Mouse (Mus musculus) embryonic facial prominence, embryonic 13.5 days (tissue): ENCODE results near the gene Mc3r. TPM values are rescaled to one million over a fixed set of nuclear protein-coding genes. Genes with fewer than 3 reads are reported as not detected.

ENCODE experiments used
- ATAC-seq: fragments of 200-750 bp; cut with Nextera tagmentation; 2 replicates; pipeline ENCODE4 v1.8.0; 2017; ENCODE audit warnings: low read depth; ENCODE audit not compliant: insufficient number of reproducible peaks, insufficient read depth, low FRiP score, low TSS enrichment
- H3K27ac ChIP-seq: fragments of 300-500 bp; sonication (generic); 2 replicates; pipeline ENCODE4 v1.5.1; 2015; ENCODE audit warnings: moderate library complexity, mild to moderate bottlenecking, inconsistent platforms
- H3K27me3 ChIP-seq: fragments of 300-500 bp; sonication (generic); 2 replicates; pipeline ENCODE4 v1.6.1; 2015; ENCODE audit warnings: mild to moderate bottlenecking, inconsistent platforms
- H3K36me3 ChIP-seq: fragments of 300-500 bp; sonication (generic); 2 replicates; pipeline ENCODE4 v1.6.1; 2015; ENCODE audit warnings: mild to moderate bottlenecking, inconsistent platforms
- H3K4me1 ChIP-seq: fragments of 300-500 bp; sonication (generic); 2 replicates; pipeline ENCODE4 v1.6.1; 2015; ENCODE audit warnings: inconsistent platforms
- H3K4me2 ChIP-seq: fragments of 300-500 bp; sonication (generic); 2 replicates; pipeline ENCODE4 v1.6.1; 2015; ENCODE audit warnings: moderate library complexity, mild to moderate bottlenecking, inconsistent platforms
- H3K4me3 ChIP-seq: fragments of 300-500 bp; sonication (generic); 2 replicates; pipeline ENCODE4 v1.5.1; 2015; ENCODE audit warnings: mild to moderate bottlenecking, inconsistent platforms
- H3K9ac ChIP-seq: fragments of 300-500 bp; sonication (generic); 2 replicates; pipeline ENCODE4 v1.6.1; 2015; ENCODE audit warnings: mild to moderate bottlenecking, inconsistent platforms
- H3K9me3 ChIP-seq: fragments of 300-500 bp; sonication (generic); 2 replicates; pipeline ENCODE4 v1.6.1; 2016; ENCODE audit warnings: inconsistent platforms
- WGBS: fragments of 180-500 bp; shearing (Covaris S2); methylation state at CpG from one replicate; pipeline ENCODE4 v1.1.7; 2015; ENCODE audit warnings: mixed read lengths; 5-methylcytosine and 5-hydroxymethylcytosine counted together
- polyA plus RNA-seq: library from polyadenylated mRNA; unstranded; fragments of >200 nt; fragmentation: Nextera tagmentation; extraction: Ambion mirVana; gene quantifications from 2 replicates; pipeline ENCODE4 v1.2.1, GENCODE M21; 2015

Gene Mc3r
- polyA plus RNA-seq, 1 experiment from 2014 or later, result not detected

DNA sequence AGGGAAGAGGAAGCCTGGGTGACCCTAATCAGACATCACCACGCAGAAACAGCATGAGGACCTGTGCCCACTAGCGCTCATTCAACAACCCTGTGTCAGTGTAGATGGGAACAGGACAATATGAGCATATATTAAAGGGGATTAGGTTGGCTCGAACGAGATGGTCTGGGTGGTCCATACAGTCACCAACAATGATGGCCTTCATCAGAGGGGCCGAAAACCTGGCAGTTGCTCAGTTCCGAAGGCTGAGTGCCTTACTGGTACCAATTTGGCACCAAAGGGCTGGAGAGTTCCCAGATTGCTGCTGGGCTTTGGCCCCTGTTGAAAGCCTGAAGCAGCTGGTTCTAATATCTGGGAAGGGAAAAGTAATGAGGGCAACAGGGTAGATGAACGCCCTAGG, 25.4 kb upstream of the Mc3r start:
- Histone ChIP-seq H3K9me3 (no peaks in the 10 kb centered on the region), H3K9ac (no peak overlapping the region), H3K4me3 (no peak overlapping the region), H3K4me1 (peaks cover 8% of the 10 kb centered on the region), H3K27me3 (peaks cover 8% of the 10 kb centered on the region), H3K4me2 (no peak overlapping the region), H3K27ac (no peak overlapping the region), H3K36me3 (no peaks in the 10 kb centered on the region)
- 59% methylated on average over 7 of the region's 7 CpGs for WGBS
- no peak for ATAC-seq

DNA sequence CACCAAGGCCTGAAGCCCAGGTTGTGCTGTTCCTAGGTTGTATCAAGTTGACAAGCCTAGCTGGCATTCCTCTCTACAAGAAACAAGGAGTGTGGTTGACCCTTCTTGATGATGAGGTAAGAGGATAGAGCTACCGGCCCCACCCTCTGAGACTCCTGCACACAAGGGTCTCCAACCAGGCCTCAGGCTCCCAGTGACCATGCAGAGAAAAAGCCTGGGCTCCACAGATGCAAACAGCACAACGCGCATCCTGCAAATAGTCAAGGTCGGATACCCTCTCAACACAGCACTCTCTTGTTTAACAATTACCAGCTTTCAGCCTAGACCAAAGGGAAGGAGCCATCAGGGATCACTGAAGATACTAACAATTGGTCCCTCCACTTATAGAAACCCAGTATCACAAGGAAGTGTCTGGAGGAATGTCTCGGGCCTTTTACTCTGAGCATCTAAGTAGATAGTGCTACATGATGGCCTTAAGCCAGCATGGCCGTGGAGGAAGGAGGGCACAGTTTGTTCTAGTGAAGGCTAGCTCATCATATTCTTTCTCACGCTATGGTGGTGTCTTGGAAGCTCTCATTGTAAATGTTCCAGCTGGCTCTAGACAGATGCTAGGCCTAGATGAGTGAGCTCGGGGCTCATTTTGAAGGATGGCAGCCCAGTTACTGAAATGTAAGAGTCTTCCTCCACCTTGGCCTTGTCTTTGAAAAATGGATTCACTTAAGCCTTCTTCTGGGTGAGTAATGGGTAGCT, 24.7 kb upstream of the Mc3r start:
- no peak for ATAC-seq
- 86% methylated on average over 8 of the region's 8 CpGs for WGBS

GRCm38 (mm10) chr2:172226945-172227344, 21.3 kb upstream of the Mc3r start:
- H3K4me3 ChIP-seq, result no peak overlapping the region
- 25% methylated on average over 7 of the region's 7 CpGs for WGBS
- no peak overlapping the region for H3K4me2 ChIP-seq
- no peaks in the 10 kb centered on the region for H3K36me3 ChIP-seq
- H3K27me3 ChIP-seq, result peaks cover 7% of the 10 kb centered on the region
- H3K9me3 ChIP-seq, result no peaks in the 10 kb centered on the region
- peaks cover 7% of the 10 kb centered on the region for H3K4me1 ChIP-seq
- no peak overlapping the region for H3K9ac ChIP-seq
- ATAC-seq, result no peak
- H3K27ac ChIP-seq, result no peak overlapping the region

More for the DNA sequence above, 24.7 kb upstream of the Mc3r start:
- Histone ChIP-seq H3K9me3 (no peaks in the 10 kb centered on the region), H3K9ac (no peak overlapping the region), H3K4me3 (no peak overlapping the region), H3K4me2 (no peak overlapping the region), H3K36me3 (no peaks in the 10 kb centered on the region), H3K27me3 (peaks cover 8% of the 10 kb centered on the region), H3K4me1 (peaks cover 8% of the 10 kb centered on the region), H3K27ac (no peak overlapping the region)

- Histone ChIP-seq H3K4me3 (no peak overlapping the region), H3K9ac (no peak overlapping the region), H3K4me2 (no peak overlapping the region), H3K4me1 (0 out of 2 replicates have a peak, but pooled peaks cover 3% of the 10 kb centered on the region), H3K27ac (no peak overlapping the region), H3K27me3 (no peaks in the 10 kb centered on the region; the same call in 1 of the 2 replicates), H3K36me3 (no peaks in the 10 kb centered on the region), H3K9me3 (no peaks in the 10 kb centered on the region)
- 92% methylated on average over 3 of the region's 3 CpGs for WGBS
- ATAC-seq, result no peak
Measured at GRCm38 (mm10) chr2:172227808-172228207, 20.5 kb upstream of the Mc3r start.

- Histone ChIP-seq H3K4me2 (no peak overlapping the region), H3K27me3 (no peaks in the 10 kb centered on the region; the same call in 1 of the 2 replicates), H3K36me3 (no peaks in the 10 kb centered on the region), H3K4me1 (no peaks in the 10 kb centered on the region), H3K27ac (no peak overlapping the region), H3K9ac (no peak overlapping the region), H3K9me3 (no peaks in the 10 kb centered on the region), H3K4me3 (no peak overlapping the region)
- ATAC-seq, result no peak
- WGBS, result 67% methylated on average over 3 of the region's 3 CpGs
Measured at GRCm38 (mm10) chr2:172229190-172229589, 19.1 kb upstream of the Mc3r start.

- no peak for ATAC-seq
- Histone ChIP-seq H3K9ac (no peak overlapping the region), H3K9me3 (no peaks in the 10 kb centered on the region), H3K4me3 (no peak overlapping the region), H3K4me1 (no peaks in the 10 kb centered on the region), H3K27me3 (no peaks in the 10 kb centered on the region; the same call in 1 of the 2 replicates), H3K36me3 (no peaks in the 10 kb centered on the region), H3K4me2 (no peak overlapping the region), H3K27ac (no peak overlapping the region)
- 70% methylated on average over 4 of the region's 4 CpGs for WGBS
Measured at GRCm38 (mm10) chr2:172230126-172230525, 18.2 kb upstream of the Mc3r start.

DNA sequence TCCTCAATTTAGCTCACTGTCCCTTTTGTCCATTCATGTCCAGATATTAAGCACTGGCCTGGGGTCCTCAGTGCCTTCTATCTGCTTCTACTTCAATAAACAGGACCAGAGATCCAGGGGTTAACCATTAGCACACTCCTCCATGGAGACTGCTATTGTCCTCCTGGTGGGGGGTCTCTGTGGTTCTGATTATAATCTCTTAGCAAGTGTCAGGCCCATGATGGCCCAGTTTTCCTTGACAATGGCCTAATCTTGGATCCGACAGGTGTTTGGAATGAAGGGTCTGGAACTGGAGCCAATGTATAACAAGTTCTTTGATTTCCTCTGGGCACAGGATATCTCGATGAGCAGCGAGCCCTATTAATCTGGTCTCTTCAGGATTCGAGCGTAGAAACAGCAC, 10.1 kb upstream of the Mc3r start:
- H3K4me1 ChIP-seq, result no peaks in the 10 kb centered on the region
- H3K9me3 ChIP-seq, result no peaks in the 10 kb centered on the region
- H3K36me3 ChIP-seq, result no peaks in the 10 kb centered on the region
- no peak overlapping the region for H3K4me2 ChIP-seq
- no peaks in the 10 kb centered on the region for H3K27me3 ChIP-seq
- 80% methylated on average over 5 of the region's 5 CpGs for WGBS
- H3K9ac ChIP-seq, result no peak overlapping the region
- no peak for ATAC-seq
- H3K27ac ChIP-seq, result no peak overlapping the region
- H3K4me3 ChIP-seq, result no peak overlapping the region

DNA sequence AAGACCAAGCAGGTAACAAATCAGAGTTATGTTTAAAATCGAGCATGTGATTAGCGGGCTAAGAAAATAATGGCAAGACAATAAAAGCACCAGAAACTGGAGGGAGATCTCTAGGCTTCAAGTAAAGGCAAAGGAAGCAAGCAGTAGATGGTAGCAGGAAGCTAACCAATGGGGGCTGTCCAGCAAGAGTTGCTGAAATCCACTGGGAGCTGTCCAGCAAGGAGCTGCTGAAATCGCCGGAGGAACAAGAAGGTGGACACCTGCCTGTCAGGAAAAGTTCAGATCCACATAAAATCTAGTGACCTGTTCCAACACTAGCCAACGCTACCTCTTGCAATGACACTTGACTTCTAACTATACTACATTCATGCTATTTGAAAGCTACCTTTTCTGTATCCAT, 7.3 kb upstream of the Mc3r start:
- no peak overlapping the region for H3K4me2 ChIP-seq
- H3K27ac ChIP-seq, result no peak overlapping the region
- WGBS, result 22% methylated on average over 5 of the region's 5 CpGs
- H3K27me3 ChIP-seq, result no peaks in the 10 kb centered on the region
- no peak overlapping the region for H3K4me3 ChIP-seq
- H3K9me3 ChIP-seq, result no peaks in the 10 kb centered on the region
- no peaks in the 10 kb centered on the region for H3K4me1 ChIP-seq
- H3K36me3 ChIP-seq, result no peaks in the 10 kb centered on the region
- no peak for ATAC-seq
- no peak overlapping the region for H3K9ac ChIP-seq

DNA sequence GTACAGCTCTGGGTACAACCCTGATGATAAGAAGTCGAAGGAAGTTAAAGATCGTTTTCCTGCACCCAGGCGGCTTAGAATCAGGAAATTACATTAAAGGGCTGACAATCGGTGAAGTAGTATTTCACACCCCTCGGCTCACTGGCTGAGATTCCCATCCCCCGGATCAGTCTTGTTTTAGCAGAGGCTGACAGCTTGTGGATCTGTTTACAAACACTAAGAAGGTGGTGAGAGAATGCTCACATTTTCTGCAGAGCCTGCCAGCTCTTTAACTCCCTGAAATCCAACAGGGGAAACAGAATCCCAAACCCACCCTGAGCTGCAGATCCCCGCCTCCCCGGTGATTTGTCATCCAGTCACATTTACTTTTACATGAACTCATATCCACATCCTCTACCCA, 2.8 kb upstream of the Mc3r start:
- Histone ChIP-seq H3K36me3 (no peaks in the 10 kb centered on the region), H3K9me3 (no peaks in the 10 kb centered on the region), H3K4me3 (no peak overlapping the region), H3K27me3 (peaks cover 39% of the 10 kb centered on the region), H3K4me2 (no peak overlapping the region), H3K27ac (no peak overlapping the region), H3K4me1 (0 out of 2 replicates have a peak, but pooled peaks cover 3% of the 10 kb centered on the region), H3K9ac (no peak overlapping the region)
- WGBS, result 70% methylated on average over 8 of the region's 8 CpGs
- no peak for ATAC-seq

DNA sequence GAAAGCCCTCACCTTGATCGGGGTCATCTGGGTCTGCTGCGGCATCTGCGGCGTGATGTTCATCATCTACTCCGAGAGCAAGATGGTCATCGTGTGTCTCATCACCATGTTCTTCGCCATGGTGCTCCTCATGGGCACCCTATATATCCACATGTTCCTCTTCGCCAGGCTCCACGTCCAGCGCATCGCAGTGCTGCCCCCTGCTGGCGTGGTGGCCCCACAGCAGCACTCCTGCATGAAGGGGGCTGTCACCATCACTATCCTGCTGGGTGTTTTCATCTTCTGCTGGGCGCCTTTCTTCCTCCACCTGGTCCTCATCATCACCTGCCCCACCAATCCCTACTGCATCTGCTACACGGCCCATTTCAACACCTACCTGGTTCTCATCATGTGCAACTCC, 1.0 kb downstream of the Mc3r start:
- H3K27ac ChIP-seq, result no peak overlapping the region
- no peak for ATAC-seq
- H3K4me2 ChIP-seq, result no peak overlapping the region
- H3K4me1 ChIP-seq, result peaks cover 16% of the 10 kb centered on the region
- H3K36me3 ChIP-seq, result no peaks in the 10 kb centered on the region
- H3K9ac ChIP-seq, result no peak overlapping the region
- no peaks in the 10 kb centered on the region for H3K9me3 ChIP-seq
- no peak overlapping the region for H3K4me3 ChIP-seq
- 78% methylated on average over 14 of the region's 14 CpGs for WGBS
- peaks cover 43% of the 10 kb centered on the region for H3K27me3 ChIP-seq

- 68% methylated on average over 6 of the region's 6 CpGs for WGBS
Measured at GRCm38 (mm10) chr2:172256418-172256817, 8.1 kb downstream of the Mc3r start.

DNA sequence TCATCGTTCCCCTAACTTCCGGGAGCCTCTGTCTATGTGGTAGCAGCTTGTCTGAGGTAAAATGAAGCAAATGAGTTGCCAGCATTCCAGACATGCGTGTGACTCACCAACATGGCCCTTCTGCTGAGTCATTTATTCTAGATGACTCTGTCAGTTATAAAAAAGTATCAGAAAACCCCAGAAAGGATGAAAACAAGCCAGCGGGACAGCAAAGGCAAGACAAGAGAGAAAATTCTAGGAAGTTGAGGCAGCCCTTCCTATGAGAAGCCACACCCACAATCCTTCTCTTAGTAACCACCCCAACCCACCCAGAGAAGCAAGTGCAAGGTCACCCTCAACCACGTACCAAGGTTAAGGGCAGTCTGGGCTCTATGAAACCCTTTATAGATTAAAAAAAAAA, 8.7 kb downstream of the Mc3r start:
- no peak for ATAC-seq
- Histone ChIP-seq H3K27ac (no peak overlapping the region), H3K36me3 (no peaks in the 10 kb centered on the region), H3K9me3 (no peaks in the 10 kb centered on the region), H3K4me2 (no peak overlapping the region), H3K27me3 (no peaks in the 10 kb centered on the region), H3K4me3 (no peak overlapping the region), H3K9ac (no peak overlapping the region), H3K4me1 (peaks cover 7% of the 10 kb centered on the region; the same call in 1 of the 2 replicates)
- WGBS, result 78% methylated on average over 5 of the region's 5 CpGs

More at GRCm38 (mm10) chr2:172256418-172256817, 8.1 kb downstream of the Mc3r start:
- Histone ChIP-seq H3K27ac (no peak overlapping the region), H3K9ac (no peak overlapping the region), H3K4me3 (no peak overlapping the region), H3K36me3 (no peaks in the 10 kb centered on the region), H3K4me2 (no peak overlapping the region), H3K4me1 (peaks cover 13% of the 10 kb centered on the region), H3K27me3 (no peaks in the 10 kb centered on the region), H3K9me3 (no peaks in the 10 kb centered on the region)
- ATAC-seq, result no peak
